Mouse (Mus musculus): Measurements from ENCODE around the gene Nup50.

DNA sequence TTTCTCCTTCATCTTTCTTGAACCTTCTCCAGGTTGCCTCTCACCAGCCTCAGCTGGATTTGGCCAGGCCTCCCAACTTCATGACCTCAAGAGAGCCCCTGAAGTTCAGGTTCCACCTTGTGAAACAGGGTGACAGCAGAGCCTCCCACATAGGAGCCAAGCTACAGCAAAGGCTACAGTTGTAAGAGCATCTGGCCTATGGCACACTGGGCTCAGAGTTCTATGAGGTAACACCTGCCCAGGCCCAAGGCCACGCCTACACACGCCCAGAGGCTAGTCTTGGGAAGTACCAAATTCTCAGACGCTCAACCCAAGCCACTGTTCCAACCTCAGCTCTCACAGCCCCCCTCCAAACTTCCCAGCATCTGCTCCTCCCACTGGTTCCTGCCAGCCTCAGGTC lies 59.7 kb downstream of the Nup50 start:
- TF ChIP-seq MAX (IDR thresholded peaks at IDR 0.05; ENCODE audit: low read depth) (no peak), POLR2A (IDR thresholded peaks at IDR 0.05; ENCODE audit: insufficient read length, low read depth) (no peak), CEBPB (IDR thresholded peaks at IDR 0.05; ENCODE audit: insufficient read depth, poor library complexity, severe bottlenecking) (no peak), E2F4 (IDR thresholded peaks at IDR 0.05; ENCODE audit: insufficient read depth) (no peak), TCF3 (IDR thresholded peaks at IDR 0.05; ENCODE audit: insufficient read length, low read depth) (no peak), MYOD1 (IDR thresholded peaks at IDR 0.05; ENCODE audit: control insufficient read depth in 1 of 3, insufficient read length in 2 of 3, low read depth in 2 of 3) (peak in 1 of 3 experiments; percentile 48), POLR2AphosphoS2 (IDR thresholded peaks at IDR 0.05; ENCODE audit: insufficient read length, low read depth) (no peak), TCF12 (IDR thresholded peaks at IDR 0.05; ENCODE audit: insufficient read depth, poor library complexity, severe bottlenecking) (no peak), USF1 (IDR thresholded peaks at IDR 0.05; ENCODE audit: low read depth) (no peak), SRF (IDR thresholded peaks at IDR 0.05; ENCODE audit: control insufficient read depth, insufficient read length, low read depth) (no peak), MYOG (IDR thresholded peaks at IDR 0.05; ENCODE audit: control insufficient read depth in 1 of 3, insufficient read depth in 1 of 3, insufficient read length in 2 of 3, low read depth in 2 of 3) (peak in 1 of 3 experiments; percentile 54), REST (IDR thresholded peaks at IDR 0.05; ENCODE audit: insufficient read depth, insufficient read length) (no peak)
